Mouse (Mus musculus) intestine, postnatal 0 days (tissue): ENCODE data around the gene Glg1. TPM values are rescaled to one million over a fixed set of nuclear protein-coding genes. Genes with fewer than 3 reads are reported as not detected.
A peak's percentile ranks its signal among the peaks of the same experiment; 100 is the strongest.

ENCODE experiments used
- ATAC-seq: fragments of 200-750 bp; cut with Nextera tagmentation; 2 replicates; pipeline ENCODE4 v1.8.0; 2017; ENCODE audit warnings: mild to moderate bottlenecking, moderate TSS enrichment, moderate library complexity
- H3K27ac ChIP-seq: fragments of 300-500 bp; sonication (generic); 2 replicates; pipeline ENCODE4 v1.5.1; 2014; ENCODE audit warnings: mild to moderate bottlenecking, low read depth, low read length, moderate library complexity
- H3K27me3 ChIP-seq: fragments of 300-500 bp; sonication (generic); replicated peaks from 2 replicates; pipeline ENCODE4 v1.6.1; 2014; ENCODE audit warnings: low read length, mixed read lengths; ENCODE audit not compliant: control insufficient read depth, insufficient read depth
- H3K36me3 ChIP-seq: fragments of 300-500 bp; sonication (generic); 2 replicates; pipeline ENCODE4 v1.6.1; 2014; ENCODE audit warnings: mild to moderate bottlenecking, moderate library complexity; ENCODE audit not compliant: control insufficient read depth, insufficient read depth
- H3K4me1 ChIP-seq: fragments of 300-500 bp; sonication (generic); replicated peaks from 2 replicates; pipeline ENCODE4 v1.6.1; 2014; ENCODE audit warnings: antibody characterized with exemption, low read length, mixed read lengths; ENCODE audit not compliant: control insufficient read depth, insufficient read depth
- H3K4me2 ChIP-seq: fragments of 300-500 bp; sonication (generic); replicated peaks from 2 replicates; pipeline ENCODE4 v1.6.1; 2014; ENCODE audit warnings: low read depth, mild to moderate bottlenecking, moderate library complexity
- H3K4me3 ChIP-seq: fragments of 300-500 bp; sonication (generic); 2 replicates; pipeline ENCODE4 v1.5.1; 2014; ENCODE audit warnings: low read depth, low read length
- H3K9ac ChIP-seq: fragments of 300-500 bp; sonication (generic); 2 replicates; pipeline ENCODE4 v1.6.1; 2014; ENCODE audit warnings: mild to moderate bottlenecking, low read depth, low read length
- H3K9me3 ChIP-seq: fragments of 300-500 bp; sonication (generic); 2 replicates; pipeline ENCODE4 v1.6.1; 2016; ENCODE audit warnings: mixed run types; ENCODE audit not compliant: control insufficient read depth
- CTCF ChIP-seq: sonication (generic); IDR thresholded peaks from 2 replicates; pipeline ENCODE4 v1.5.1; 2016; ENCODE audit warnings: low read depth, mild to moderate bottlenecking, control low read depth, antibody characterized with exemption, moderate library complexity
- WGBS: fragments of 180-500 bp; shearing (Covaris S2); extraction: QIAGEN DNeasy Blood & Tissue Kit; methylation state at CpG from one replicate; pipeline ENCODE4 v1.1.7; 2014; 5-methylcytosine and 5-hydroxymethylcytosine counted together
- polyA plus RNA-seq: library from polyadenylated mRNA; unstranded; fragments of >200 nt; fragmentation: Nextera tagmentation; extraction: Ambion mirVana; gene quantifications from 2 replicates; pipeline ENCODE4 v1.2.1, GENCODE M21; 2015

The Glg1 gene
- polyA plus RNA-seq, 1 experiment from 2014 or later: 26.5 TPM

- Histone ChIP-seq H3K4me2 (peak within 1 kb of the TSS; percentile 73), H3K27ac (peak within 1 kb of the TSS; percentile 79), H3K9ac (peak within 1 kb of the TSS; percentile 94), H3K4me1 (no peaks in the 10 kb centered on the region), H3K36me3 (peaks cover under 1% of the 10 kb centered on the region; the same call in 1 of the 2 replicates), H3K9me3 (no peaks in the 10 kb centered on the region), H3K4me3 (peak within 1 kb of the TSS; percentile 95), H3K27me3 (no peaks in the 10 kb centered on the region)
- under 1% methylated on average over 63 of the region's 67 CpGs for WGBS
- ATAC-seq: peak; percentile 99
- TF ChIP-seq CTCF: peak; percentile 49
Measured at GRCm38 (mm10) chr8:111299821-111300568, 41.0 kb upstream of the Glg1 start, which contains the start of gene Rfwd3. Gene Rfwd3, minus strand, starts transcription at chr8:111300222.

- H3K4me1 ChIP-seq: no peaks in the 10 kb centered on the region
- no peak for TF ChIP-seq CTCF
- H3K27me3 ChIP-seq: no peaks in the 10 kb centered on the region
- peaks cover 4% of the 10 kb centered on the region; the same call in 1 of the 2 replicates for H3K36me3 ChIP-seq
- under 1% methylated on average over 28 of the region's 28 CpGs for WGBS
- H3K4me3 ChIP-seq: peak overlapping the region; percentile 95
- peak overlapping the region; percentile 94 for H3K9ac ChIP-seq
- ATAC-seq: no peak
- H3K4me2 ChIP-seq: peak overlapping the region; percentile 73
- H3K27ac ChIP-seq: peak overlapping the region; percentile 79
- no peaks in the 10 kb centered on the region for H3K9me3 ChIP-seq
Measured at GRCm38 (mm10) chr8:111299363-111299820, 40.4 kb upstream of the Glg1 start.

GRCm38 (mm10) chr8:111298011-111298410 is 39.0 kb upstream of the Glg1 start:
- Histone ChIP-seq H3K4me3 (no peak overlapping the region), H3K9me3 (no peaks in the 10 kb centered on the region), H3K36me3 (peaks cover 17% of the 10 kb centered on the region), H3K4me1 (no peaks in the 10 kb centered on the region), H3K4me2 (no peak overlapping the region), H3K27ac (no peak overlapping the region), H3K9ac (no peak overlapping the region), H3K27me3 (no peaks in the 10 kb centered on the region)
- 86% methylated on average over 1 of the region's 1 CpGs for WGBS
- ATAC-seq: no peak
- no peak for TF ChIP-seq CTCF

GRCm38 (mm10) chr8:111291733-111292132 is 32.7 kb upstream of the Glg1 start:
- H3K4me2 ChIP-seq: no peak overlapping the region
- H3K4me1 ChIP-seq: no peaks in the 10 kb centered on the region
- ATAC-seq: no peak
- no peak overlapping the region for H3K9ac ChIP-seq
- H3K36me3 ChIP-seq: peaks cover 64% of the 10 kb centered on the region
- no peak overlapping the region for H3K4me3 ChIP-seq
- H3K27ac ChIP-seq: no peak overlapping the region
- H3K9me3 ChIP-seq: no peaks in the 10 kb centered on the region
- WGBS: 85% methylated on average over 7 of the region's 7 CpGs
- no peaks in the 10 kb centered on the region for H3K27me3 ChIP-seq
- no peak for TF ChIP-seq CTCF

GRCm38 (mm10) chr8:111290586-111290985 is 31.6 kb upstream of the Glg1 start:
- Histone ChIP-seq H3K9me3 (no peaks in the 10 kb centered on the region), H3K27me3 (no peaks in the 10 kb centered on the region), H3K36me3 (peaks cover 76% of the 10 kb centered on the region), H3K4me2 (no peak overlapping the region), H3K4me3 (no peak overlapping the region), H3K4me1 (no peaks in the 10 kb centered on the region), H3K27ac (no peak overlapping the region), H3K9ac (no peak overlapping the region)
- no peak for ATAC-seq
- no peak for TF ChIP-seq CTCF
- WGBS: 93% methylated on average over 7 of the region's 7 CpGs

- no peaks in the 10 kb centered on the region for H3K4me1 ChIP-seq
- TF ChIP-seq CTCF: no peak
- H3K9me3 ChIP-seq: no peaks in the 10 kb centered on the region
- H3K36me3 ChIP-seq: peaks cover 85% of the 10 kb centered on the region
- WGBS: 80% methylated on average over 4 of the region's 4 CpGs
- no peak overlapping the region for H3K4me2 ChIP-seq
- ATAC-seq: no peak
- H3K27me3 ChIP-seq: no peaks in the 10 kb centered on the region
- no peak overlapping the region for H3K4me3 ChIP-seq
- no peak overlapping the region for H3K9ac ChIP-seq
- peak overlapping the region; percentile 41; the same call in 1 of the 2 replicates for H3K27ac ChIP-seq
Measured at GRCm38 (mm10) chr8:111285603-111286002, 26.6 kb upstream of the Glg1 start.
